Mouse (Mus musculus): ENCODE measurements at regions not wholly inside any gene's neighbourhood (a gene's known extent, or its start where the extent isn't known, plus 50 kb on each side); places are given as distances from the start of the nearest gene placed in this dataset.
A peak's percentile ranks its signal among the peaks of the same experiment; 100 is the strongest.

GRCm38 (mm10) chr3:35235772-35236171 lies 518.1 kb upstream of the Atp11b start:
- no peak for DNase-seq

DNA sequence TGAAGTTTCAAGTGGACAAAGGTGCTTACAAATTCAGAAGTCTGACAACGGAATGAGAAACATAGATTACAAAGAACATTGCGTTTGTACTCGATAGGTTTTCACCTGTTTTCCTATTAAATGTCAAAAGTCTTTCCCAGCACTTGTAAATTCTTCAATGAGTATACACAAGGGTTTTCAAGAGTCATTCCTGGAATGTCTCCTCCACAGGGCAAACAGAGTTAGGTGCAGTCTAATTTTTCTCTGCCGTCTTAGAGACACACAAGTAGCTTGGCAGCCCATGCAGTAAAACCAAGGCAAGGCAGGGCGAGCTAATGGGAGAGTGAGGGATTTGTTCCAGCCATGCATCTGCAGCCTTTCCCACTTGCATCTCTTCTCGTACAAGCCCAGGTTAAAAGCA lies 516.6 kb upstream of the Atp11b start:
- DNase-seq = no peak

DNA sequence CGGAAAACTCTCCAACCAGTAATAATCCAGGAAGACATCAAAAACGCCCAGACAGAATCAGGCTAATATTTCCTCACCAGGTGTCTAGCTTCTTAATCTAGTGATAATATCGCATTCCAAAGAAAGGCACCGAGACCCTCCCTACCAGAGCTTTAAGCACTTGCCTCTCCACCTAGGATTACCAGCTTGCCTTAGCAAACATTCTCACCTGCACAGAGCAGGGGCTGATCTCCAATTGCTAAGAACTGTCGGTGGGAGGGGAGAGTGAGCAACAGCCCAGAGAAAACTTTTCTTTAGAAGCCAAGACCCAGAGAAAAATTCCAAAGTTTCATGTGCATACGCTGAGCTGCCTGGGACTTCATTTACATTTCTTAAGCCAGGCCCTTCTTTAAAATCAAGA lies 511.6 kb upstream of the Atp11b start:
- DNase-seq = no peak

GRCm38 (mm10) chr3:35242871-35243529 lies 510.9 kb upstream of the Atp11b start:
- no peak for DNase-seq

GRCm38 (mm10) chr3:35245003-35245402 lies 508.9 kb upstream of the Atp11b start:
- DNase-seq = no peak

DNA sequence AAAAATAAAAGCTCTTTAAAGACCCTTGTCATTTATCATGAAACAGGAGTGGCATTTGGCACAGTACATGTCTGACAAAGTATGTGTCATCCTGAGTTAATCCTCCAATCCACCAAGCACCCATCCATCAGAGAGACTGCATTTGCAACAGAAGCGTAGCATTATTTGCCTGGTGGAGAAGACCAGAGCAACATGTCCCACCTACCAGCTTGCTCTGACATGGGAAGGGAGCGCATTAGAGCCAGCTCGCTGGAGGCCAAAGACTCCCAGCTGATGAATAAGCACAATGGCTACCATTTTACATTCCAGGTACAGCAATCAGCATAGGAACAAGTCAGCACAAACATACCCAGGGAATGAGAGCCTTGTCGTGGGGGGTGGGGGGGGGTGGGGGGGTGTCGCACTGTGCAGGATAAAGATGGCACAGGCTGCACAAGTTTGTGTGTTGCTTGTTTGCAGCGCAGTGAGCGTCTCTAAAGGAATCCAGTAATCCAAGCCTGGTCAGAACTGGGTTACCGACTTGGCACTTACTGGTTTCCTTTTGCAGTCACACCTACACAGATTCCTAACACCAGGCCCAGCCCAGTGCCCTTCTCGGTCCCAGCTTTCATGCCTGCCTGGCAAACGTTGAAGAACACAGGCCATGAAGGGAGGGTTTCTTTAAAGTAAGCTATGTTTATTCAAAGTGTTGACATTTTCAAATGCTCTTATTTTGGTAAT lies 507.8 kb upstream of the Atp11b start:
- no peak for DNase-seq

DNA sequence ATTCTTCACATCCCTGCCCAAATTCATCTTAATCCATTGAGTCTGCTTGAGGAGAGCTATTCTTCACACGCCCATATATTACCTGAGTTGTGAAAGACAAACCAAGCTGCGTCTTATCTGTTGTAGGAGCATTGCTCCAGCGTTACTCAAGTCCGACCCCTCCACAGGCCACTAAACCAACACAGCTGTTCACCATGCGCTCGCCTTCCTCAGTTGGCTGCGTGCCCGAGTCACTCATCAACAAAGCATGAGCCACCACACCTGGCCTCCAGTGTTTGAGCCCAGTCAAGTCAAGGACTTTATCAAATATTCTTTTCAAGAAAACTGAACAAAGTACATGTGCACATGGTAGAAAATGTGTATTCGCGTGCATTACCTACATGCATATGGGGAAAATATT lies 504.7 kb upstream of the Atp11b start:
- no peak for DNase-seq

- no peak for DNase-seq
These were observed 503.7 kb upstream of the Atp11b start for GRCm38 (mm10) chr3:35250092-35250749.

- no peak for DNase-seq
These were observed 500.0 kb upstream of the Atp11b start for GRCm38 (mm10) chr3:35253861-35254260.

GRCm38 (mm10) chr3:35260936-35261335 lies 493.0 kb upstream of the Atp11b start:
- no peak for DNase-seq

- DNase-seq = no peak
These were observed 485.0 kb upstream of the Atp11b start for GRCm38 (mm10) chr3:35268949-35269348.

- DNase-seq = no peak
These were observed 483.7 kb upstream of the Atp11b start for GRCm38 (mm10) chr3:35269977-35270880.

DNA sequence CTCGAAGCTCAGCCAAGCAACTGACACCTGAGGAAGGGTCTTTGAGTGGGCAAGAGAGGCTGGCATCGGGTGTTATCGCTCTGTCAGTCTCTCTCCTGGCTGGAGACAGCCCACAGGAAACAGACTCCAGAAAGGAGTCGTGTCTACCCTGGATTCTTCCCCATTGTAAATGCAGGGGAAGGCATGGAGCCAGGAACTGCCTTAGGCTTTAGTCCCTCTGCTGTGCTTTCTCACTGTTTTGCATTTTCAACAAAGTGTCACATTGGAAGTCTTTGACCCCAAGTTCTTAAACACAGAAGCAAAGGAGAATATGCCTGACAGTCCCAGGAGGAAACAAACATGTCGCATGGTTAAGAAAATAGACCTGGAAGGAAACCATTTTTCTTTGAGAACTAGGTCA lies 480.4 kb upstream of the Atp11b start:
- no peak for DNase-seq

DNA sequence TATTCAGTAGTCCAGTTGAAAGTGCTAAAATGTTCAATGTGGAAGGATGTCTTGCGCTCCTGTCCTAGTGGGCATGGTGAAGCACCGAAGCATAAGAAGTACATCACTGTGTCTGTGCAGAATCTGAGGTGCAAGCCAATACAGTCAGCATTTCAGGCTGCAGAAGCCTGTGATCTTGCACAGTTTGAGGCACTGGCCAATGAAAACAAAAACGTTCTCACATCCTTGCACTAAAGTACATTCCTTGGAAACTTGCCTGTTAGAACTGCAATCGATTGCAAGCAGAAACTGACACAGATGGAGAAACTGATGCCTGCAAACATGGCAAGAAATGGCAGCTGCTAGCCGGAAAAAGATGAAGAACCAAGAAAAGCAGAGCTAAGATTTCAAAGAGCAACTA lies 472.9 kb upstream of the Atp11b start:
- peak in 1 of 2 experiments; percentile 3 for DNase-seq

GRCm38 (mm10) chr3:35282106-35282505 lies 471.8 kb upstream of the Atp11b start:
- no peak for DNase-seq

GRCm38 (mm10) chr3:35294771-35295170 lies 459.1 kb upstream of the Atp11b start:
- DNase-seq = no peak

DNA sequence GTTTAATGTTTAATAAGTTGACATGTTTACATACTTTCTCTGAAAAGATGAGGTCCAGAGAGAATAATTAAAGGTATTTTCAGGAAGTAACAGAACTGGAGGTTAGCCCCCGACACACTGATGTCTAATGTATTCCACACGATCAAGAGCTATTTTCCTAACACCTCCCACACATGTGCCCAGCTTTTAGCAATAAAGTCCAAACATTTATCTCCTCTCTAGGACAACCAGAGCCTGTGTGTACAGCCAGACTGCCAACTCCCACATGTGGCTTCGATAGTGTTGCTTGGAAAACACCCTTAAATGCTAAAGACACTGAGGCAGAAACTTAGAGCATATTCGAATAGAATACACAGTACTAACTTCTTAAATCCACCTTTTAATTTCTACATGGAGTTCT lies 458.2 kb upstream of the Atp11b start:
- no peak for DNase-seq

- DNase-seq = no peak
These were observed 454.9 kb upstream of the Atp11b start for GRCm38 (mm10) chr3:35299036-35299435.

GRCm38 (mm10) chr3:35306013-35306412 lies 447.9 kb upstream of the Atp11b start:
- DNase-seq = no peak

- DNase-seq = no peak
These were observed 439.7 kb upstream of the Atp11b start for GRCm38 (mm10) chr3:35314177-35314576.

GRCm38 (mm10) chr3:35315162-35315561 lies 438.7 kb upstream of the Atp11b start:
- no peak for DNase-seq

GRCm38 (mm10) chr3:35318348-35318747 lies 435.6 kb upstream of the Atp11b start:
- peak in 1 of 2 experiments; percentile 4 for DNase-seq

GRCm38 (mm10) chr3:35320844-35321393 lies 433.0 kb upstream of the Atp11b start:
- DNase-seq = no peak
